Mouse (Mus musculus) brain, adult 10 weeks (tissue): ENCODE results near the gene Rhbdd2. TPM values are rescaled to one million over a fixed set of nuclear protein-coding genes. Genes with fewer than 3 reads are reported as not detected.

Experiments
- polyA plus RNA-seq: library from polyadenylated mRNA; stranded (reverse); fragments of 350-450 nt; fragmentation: Illumina TruSeq; extraction: RNeasy Lipid Tissue Mini Kit (QIAGEN cat#74804); gene quantifications from one replicate; pipeline ENCODE4 v1.2.3, GENCODE M21; 2015; ENCODE audit warnings: low read depth, low replicate concordance

Rhbdd2 gene
- 63.0 TPM for polyA plus RNA-seq

GRCm38 (mm10) chr5:135632117-135632796 is at the start of gene Rhbdd2:
Gene Rhbdd2, plus strand, starts transcription at chr5:135632618.

GRCm38 (mm10) chr5:135669741-135670275 is 37.4 kb downstream of the Rhbdd2 start, which contains the start of gene Por:
Gene Por, plus strand, starts transcription at chr5:135670033.

Other genes with a start within 250 kb of the Rhbdd2 start
- gene Pom121, start 238.1 kb upstream of the Rhbdd2 start, polyA plus RNA-seq: 28.4 TPM
- 26.4 TPM for gene Hip1, start 87.5 kb upstream of the Rhbdd2 start, polyA plus RNA-seq
- gene Ccl26, start 69.0 kb upstream of the Rhbdd2 start, polyA plus RNA-seq: not detected
- gene Ccl24, start 59.6 kb upstream of the Rhbdd2 start, polyA plus RNA-seq: 0.70 TPM
- 60.6 TPM for gene Por, start 37.4 kb downstream of the Rhbdd2 start, polyA plus RNA-seq
- gene Tmem120a, start 111.8 kb downstream of the Rhbdd2 start, polyA plus RNA-seq: 25.0 TPM
- 0.51 TPM for gene Styxl1, start 145.8 kb downstream of the Rhbdd2 start, polyA plus RNA-seq
- gene Mdh2, start 145.9 kb downstream of the Rhbdd2 start, polyA plus RNA-seq: 526 TPM
- gene Srrm3, start 174.3 kb downstream of the Rhbdd2 start, polyA plus RNA-seq: 41.7 TPM